Mouse (Mus musculus) A20 (cell line): Measurements from ENCODE around the gene Krcc1.

Experiments used
- DNase-seq: peaks from one replicate; pipeline ENCODE4 v3.0.0-alpha.2; 2011; ENCODE audit warnings: low read depth, low spot score

Gene Krcc1

GRCm38 (mm10) chr6:71271389-71272315 is at the start of gene Krcc1:
TSS of gene Krcc1 (plus strand) at chr6:71271677.
- DNase-seq, result peak; percentile 91

- peak; percentile 15 for DNase-seq
These were observed 47.1 kb upstream of the Krcc1 start for GRCm38 (mm10) chr6:71224184-71224943.

GRCm38 (mm10) chr6:71226544-71226943 is 44.9 kb upstream of the Krcc1 start:
- no peak for DNase-seq

GRCm38 (mm10) chr6:71227157-71227770 is 44.2 kb upstream of the Krcc1 start:
- DNase-seq, result no peak

DNA sequence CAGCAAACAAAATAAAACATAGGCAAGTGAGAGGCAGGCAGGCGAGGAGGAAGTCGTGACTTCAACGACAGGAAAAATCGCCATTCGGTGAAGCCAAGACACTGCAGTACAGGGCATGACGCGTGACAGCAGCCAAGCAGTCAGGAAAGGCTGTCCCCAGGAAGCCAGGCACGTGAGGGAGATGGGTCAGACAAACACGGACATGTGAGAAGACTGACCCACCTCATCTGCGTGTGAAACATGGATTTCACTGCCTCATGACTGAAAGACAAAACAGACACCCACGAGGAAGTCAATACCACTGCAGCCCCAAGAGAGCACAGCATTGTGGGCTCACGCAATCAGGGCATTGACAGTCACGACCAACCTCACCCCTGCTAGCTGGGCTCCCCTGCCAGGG is 36.4 kb upstream of the Krcc1 start:
- no peak for DNase-seq

DNA sequence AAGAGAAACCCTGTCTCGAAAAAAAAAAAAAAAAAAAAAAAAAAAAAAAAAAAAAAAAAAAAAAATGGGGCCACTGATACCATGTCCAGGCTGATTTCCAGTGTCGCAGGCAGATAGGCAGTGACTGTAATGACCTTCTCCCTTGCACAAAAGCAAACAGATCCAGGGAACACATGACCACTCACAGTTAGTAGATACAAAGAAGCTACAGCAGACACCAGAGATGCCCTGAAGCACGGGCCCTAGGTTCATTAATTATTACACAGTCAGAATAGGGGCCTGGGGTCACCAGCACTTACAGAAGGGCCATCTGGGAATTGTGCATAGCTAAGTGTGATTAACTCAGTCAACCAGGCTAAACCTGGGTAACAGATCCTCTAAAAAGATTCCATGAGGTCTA is 35.5 kb upstream of the Krcc1 start:
- no peak for DNase-seq

DNA sequence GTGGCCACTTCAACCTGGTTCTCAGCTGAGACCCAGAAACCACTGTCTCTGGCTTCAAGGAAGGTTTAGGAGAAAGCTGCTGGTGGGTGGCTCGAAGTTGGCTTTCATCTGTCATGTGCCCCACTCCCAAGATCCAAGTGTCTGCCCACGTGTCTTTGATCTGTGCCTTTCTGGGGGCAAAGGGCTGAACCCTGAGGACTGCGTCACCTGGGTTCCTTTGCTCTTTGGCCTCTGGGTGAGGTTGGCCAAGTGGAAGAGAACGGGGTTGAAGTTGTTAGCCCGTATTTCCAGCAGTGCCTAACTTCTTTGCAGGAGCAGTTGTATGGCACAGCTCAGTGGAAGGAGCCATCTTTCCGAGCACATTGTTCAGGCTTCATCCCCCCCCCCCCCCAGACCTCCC is 35.0 kb upstream of the Krcc1 start:
- DNase-seq, result no peak

- DNase-seq, result no peak
These were observed 34.4 kb upstream of the Krcc1 start for GRCm38 (mm10) chr6:71237031-71237431.

- peak; percentile 7 for DNase-seq
These were observed 32.3 kb upstream of the Krcc1 start for GRCm38 (mm10) chr6:71239069-71239750.

DNA sequence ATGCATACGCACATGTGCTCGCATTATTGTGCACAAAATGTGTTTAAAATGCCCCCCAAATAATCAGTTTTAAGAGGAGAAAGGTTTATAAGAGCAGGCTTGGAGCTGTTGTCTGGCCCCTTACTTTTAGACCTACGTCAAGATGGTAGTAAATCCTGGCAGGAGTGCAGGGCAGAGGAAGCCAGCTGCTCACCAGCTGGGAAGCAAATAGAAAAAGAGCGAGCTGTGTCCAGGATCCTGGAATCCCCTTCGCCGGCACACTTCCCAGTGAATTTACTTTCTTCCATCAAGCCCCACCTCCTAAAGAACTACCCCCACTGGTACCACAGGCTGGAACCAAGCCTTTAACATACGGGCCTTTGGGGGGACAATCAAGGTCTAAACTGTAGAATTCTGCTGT is 30.6 kb upstream of the Krcc1 start:
- no peak for DNase-seq

- DNase-seq, result no peak
These were observed 28.7 kb upstream of the Krcc1 start for GRCm38 (mm10) chr6:71242811-71243210.

- DNase-seq, result no peak
These were observed 28.2 kb upstream of the Krcc1 start for GRCm38 (mm10) chr6:71243258-71243657.

GRCm38 (mm10) chr6:71248420-71248819 is 23.1 kb upstream of the Krcc1 start:
- no peak for DNase-seq

DNA sequence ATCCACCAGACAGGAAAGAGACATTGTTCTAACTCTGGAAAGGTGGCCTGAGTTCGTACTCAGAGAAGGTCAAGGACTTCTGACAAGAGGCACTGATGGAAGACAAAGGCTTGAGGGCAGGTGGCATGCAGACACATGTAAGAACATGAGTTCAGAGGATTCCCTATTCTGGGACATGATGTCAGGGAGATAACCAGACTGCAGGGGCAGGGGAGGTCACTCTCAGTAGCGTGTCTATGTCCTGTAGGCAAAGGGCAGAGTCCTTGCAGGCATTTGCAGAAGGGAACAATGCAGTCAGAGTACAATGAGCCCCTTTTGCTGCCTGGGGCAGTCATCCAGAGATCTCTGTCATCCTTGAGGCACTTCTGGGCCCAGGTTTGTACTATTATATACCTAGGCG is 21.9 kb upstream of the Krcc1 start:
- DNase-seq, result no peak

DNA sequence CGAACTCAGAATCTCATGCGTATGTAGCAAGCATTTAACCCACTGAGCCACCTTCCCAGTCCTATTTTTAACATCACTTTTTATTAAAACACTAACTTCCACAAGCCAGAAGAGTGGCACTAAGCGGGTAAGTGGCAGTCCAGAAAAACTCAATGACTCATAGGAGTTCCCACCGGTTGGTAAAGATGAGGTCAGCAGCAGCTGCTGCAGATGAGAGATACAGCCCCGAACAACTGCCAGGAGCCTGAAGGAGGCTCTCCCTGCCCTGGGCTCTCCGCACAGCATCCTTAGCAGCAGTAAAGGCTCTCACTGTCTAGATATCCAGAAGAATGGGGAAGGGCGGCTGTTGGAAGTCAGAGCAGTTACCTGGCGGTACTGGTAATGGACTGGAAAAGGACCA is 20.5 kb upstream of the Krcc1 start:
- DNase-seq, result no peak

- no peak for DNase-seq
These were observed 17.0 kb upstream of the Krcc1 start for GRCm38 (mm10) chr6:71254456-71254855.

DNA sequence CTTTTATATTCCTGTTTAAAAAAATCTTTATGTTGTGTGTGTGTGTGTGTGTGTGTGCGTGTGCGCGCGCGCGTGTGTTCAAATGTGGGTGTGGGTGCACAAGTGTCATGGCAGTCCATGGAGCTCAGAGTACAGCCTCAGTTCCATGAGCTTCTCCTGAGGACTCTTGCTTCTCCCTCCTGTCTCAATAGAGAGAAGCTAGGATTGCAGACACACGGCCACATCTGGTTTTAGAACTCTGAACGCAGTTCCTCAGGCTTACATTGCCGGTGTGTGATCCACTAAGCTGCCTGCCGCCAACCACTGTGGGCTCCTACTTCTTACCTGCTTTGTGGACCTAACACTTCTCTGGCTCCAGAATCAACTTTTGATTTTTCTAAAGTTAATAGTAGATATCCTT is 15.3 kb upstream of the Krcc1 start:
- DNase-seq, result no peak

DNA sequence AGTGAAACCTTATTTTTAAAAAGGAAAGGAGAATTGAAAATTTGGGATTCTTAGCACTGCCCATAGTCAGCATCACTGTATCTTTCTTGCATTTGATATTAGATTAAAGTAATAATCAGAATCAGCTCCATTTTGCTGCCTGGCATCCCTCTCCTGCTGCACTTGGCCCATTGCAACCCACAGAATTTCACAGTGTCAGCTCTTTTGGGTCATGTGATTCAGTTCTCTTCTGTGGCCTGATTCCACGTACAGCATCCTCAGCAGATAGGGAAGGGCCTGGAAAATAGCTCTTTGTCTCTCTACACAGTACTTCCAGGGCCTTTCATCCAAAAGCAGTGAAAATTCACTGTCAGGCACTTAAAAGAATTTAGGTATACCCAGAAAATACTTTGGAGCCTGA is 14.1 kb upstream of the Krcc1 start:
- no peak for DNase-seq

DNA sequence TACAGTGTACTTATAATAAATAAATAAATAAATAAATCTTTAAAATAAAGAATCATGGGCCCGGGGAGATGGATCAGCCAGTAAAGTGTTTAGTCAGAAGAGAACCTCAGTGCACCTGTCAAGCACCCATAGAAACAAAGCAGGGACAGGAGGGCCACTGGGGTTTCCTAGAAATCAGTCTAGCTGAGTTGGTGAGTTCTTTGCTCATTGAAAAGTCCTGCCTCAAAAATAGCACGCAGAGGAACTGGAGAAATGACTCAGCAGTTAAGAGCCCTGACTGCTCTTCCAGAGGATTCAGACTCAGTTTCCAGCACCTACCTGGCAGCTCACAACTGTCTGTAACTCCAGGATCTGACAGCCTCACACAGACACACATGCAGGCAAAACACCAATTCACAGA is 12.9 kb upstream of the Krcc1 start:
- no peak for DNase-seq

- no peak for DNase-seq
These were observed 12.3 kb upstream of the Krcc1 start for GRCm38 (mm10) chr6:71259166-71259565.

- no peak for DNase-seq
These were observed 11.3 kb upstream of the Krcc1 start for GRCm38 (mm10) chr6:71260051-71260640.
